12 mouse cellular contexts compared by ENCODE assay signal in the genomic region with DNA sequence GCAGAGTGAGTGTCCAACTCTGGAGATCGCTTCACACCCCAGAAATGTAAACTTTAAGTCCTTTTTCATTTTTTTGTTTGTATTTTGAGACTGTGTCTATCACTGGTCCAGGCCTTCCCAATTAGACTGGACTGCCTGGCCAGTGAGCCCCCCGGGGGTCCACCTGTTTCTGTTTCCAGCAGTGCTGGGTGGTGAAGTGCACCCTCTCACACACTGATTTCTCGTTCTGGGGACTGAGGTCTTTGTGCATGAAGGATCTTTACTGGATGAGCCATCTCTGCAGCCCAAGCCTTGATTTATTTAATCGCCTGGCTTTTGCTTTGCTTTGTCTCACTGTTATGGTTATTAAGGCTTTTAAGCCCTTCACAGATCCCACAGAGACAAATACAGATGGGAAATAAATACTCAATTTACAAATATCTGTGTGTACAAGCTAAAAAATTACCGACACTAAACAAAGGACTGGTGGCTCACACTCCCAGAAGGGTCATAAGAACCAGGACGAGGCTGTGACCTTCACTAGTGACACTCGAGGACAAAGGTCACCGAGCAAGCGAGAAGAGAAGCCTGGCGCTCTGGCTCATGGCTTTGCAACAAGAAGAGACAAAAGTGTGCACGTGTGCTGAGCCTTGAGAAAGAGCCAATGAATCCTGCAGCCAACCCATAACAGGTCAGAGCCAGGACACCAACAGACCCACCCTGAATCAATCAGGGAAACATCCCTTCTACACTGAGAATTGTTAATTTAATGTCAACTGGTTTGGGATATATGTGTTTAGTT.
DNase-seq lines count a peak whose midpoint lies in the region; ATAC-seq and TF ChIP-seq lines count a peak whose summit lies in the region.
"Had no signal": no experiment of that assay in that cellular context is flagged by ENCODE, and none has a peak within 500 bp of the region (broad histone marks: within the 10 kb centered on the region; RNA-seq: fewer than 3 reads in every experiment).

No protein-coding gene starts in this region.

- 0 out of 2 replicates have a peak, but pooled peaks have one; percentile 20 for ATAC-seq in midbrain, embryonic 13.5 days
- ATAC-seq in midbrain, postnatal 0 days (ENCODE audit: low FRiP score): no peak
- no peak for ATAC-seq in intestine, embryonic 16.5 days
- ATAC-seq in stomach, embryonic 16.5 days (ENCODE audit: insufficient read depth, low FRiP score): peak; percentile 35; the same call in 1 of the 2 replicates

- H3K9ac ChIP-seq in midbrain, embryonic 13.5 days (replicated peaks): no peak overlapping the region
- no peak overlapping the region for H3K9ac ChIP-seq in midbrain, postnatal 0 days (replicated peaks; ENCODE audit: low read length, poor library complexity, severe bottlenecking)
- H3K9ac ChIP-seq in intestine, embryonic 16.5 days (ENCODE audit: low read depth, low read length): no peak overlapping the region
- no peak overlapping the region for H3K9ac ChIP-seq in stomach, embryonic 16.5 days (ENCODE audit: low read length)
- H3K9ac ChIP-seq: liver, embryonic 13.5 days had no signal

- 66% methylated on average over 11 of the region's 11 CpGs for WGBS in heart, embryonic 10.5 days
- 44% methylated on average over 11 of the region's 11 CpGs for WGBS in midbrain, embryonic 13.5 days
- 47% methylated on average over 11 of the region's 11 CpGs for WGBS in midbrain, postnatal 0 days
- 48% methylated on average over 11 of the region's 11 CpGs for WGBS in intestine, embryonic 16.5 days
- WGBS in stomach, embryonic 16.5 days: 36% methylated on average over 11 of the region's 11 CpGs

- H3K4me3 ChIP-seq in heart, embryonic 10.5 days: no peak overlapping the region
- H3K4me3 ChIP-seq in midbrain, embryonic 13.5 days (replicated peaks): no peak overlapping the region
- H3K4me3 ChIP-seq in midbrain, postnatal 0 days (ENCODE audit: low read depth, low read length): no peak overlapping the region
- no peak overlapping the region for H3K4me3 ChIP-seq in intestine, embryonic 16.5 days (ENCODE audit: low read length)
- H3K4me3 ChIP-seq in stomach, embryonic 16.5 days (replicated peaks; ENCODE audit: low read length): no peak overlapping the region
- H3K4me3 ChIP-seq: liver, embryonic 13.5 days had no signal

- H3K4me1 ChIP-seq in heart, embryonic 10.5 days: peaks cover 16% of the 10 kb centered on the region
- H3K4me1 ChIP-seq in midbrain, embryonic 13.5 days (replicated peaks): peaks cover 14% of the 10 kb centered on the region; the same call in 1 of the 2 replicates
- H3K4me1 ChIP-seq in midbrain, postnatal 0 days (ENCODE audit: insufficient read depth, low read length): no peaks in the 10 kb centered on the region
- no peaks in the 10 kb centered on the region for H3K4me1 ChIP-seq in intestine, embryonic 16.5 days (ENCODE audit: control insufficient read depth, insufficient read depth, low read length)
- peaks cover 11% of the 10 kb centered on the region; the same call in 1 of the 2 replicates for H3K4me1 ChIP-seq in stomach, embryonic 16.5 days (ENCODE audit: control insufficient read depth, insufficient read depth, low read length)

- TF ChIP-seq CTCF in midbrain, postnatal 0 days (IDR thresholded peaks at IDR 0.05): no peak

- no peaks in the 10 kb centered on the region for H3K9me3 ChIP-seq in heart, embryonic 10.5 days
- peaks cover 9% of the 10 kb centered on the region for H3K9me3 ChIP-seq in midbrain, embryonic 13.5 days
- no peaks in the 10 kb centered on the region for H3K9me3 ChIP-seq in midbrain, postnatal 0 days (ENCODE audit: low read length)
- peaks cover 5% of the 10 kb centered on the region; the same call in 1 of the 2 replicates for H3K9me3 ChIP-seq in intestine, embryonic 16.5 days (ENCODE audit: control insufficient read depth, low read length)
- peaks cover 5% of the 10 kb centered on the region for H3K9me3 ChIP-seq in stomach, embryonic 16.5 days (replicated peaks; ENCODE audit: control insufficient read depth, low read length)

- no peak for DNase-seq in heart, embryonic 10.5 days (ENCODE audit: low spot score)
- DNase-seq in heart, adult 9 months (ENCODE audit: low spot score in 2 of 2): no peak
- no peak for DNase-seq in midbrain, postnatal 0 days (ENCODE audit: low spot score)
- no peak for DNase-seq in gastrocnemius, postnatal 10 days
- DNase-seq in cerebellum, postnatal 36 days: no peak
- DNase-seq: cerebellum, adult 11-12 months; heart, adult 18-20 months; liver, embryonic 13.5 days had no signal

- H3K36me3 ChIP-seq in heart, embryonic 10.5 days: no peaks in the 10 kb centered on the region
- H3K36me3 ChIP-seq in midbrain, embryonic 13.5 days: 0 out of 2 replicates have a peak, but pooled peaks cover 4% of the 10 kb centered on the region
- H3K36me3 ChIP-seq in midbrain, postnatal 0 days (ENCODE audit: insufficient read depth, low read length): no peaks in the 10 kb centered on the region
- H3K36me3 ChIP-seq in intestine, embryonic 16.5 days (ENCODE audit: control insufficient read depth, insufficient read depth, low read length): no peaks in the 10 kb centered on the region
- no peaks in the 10 kb centered on the region; the same call in 1 of the 2 replicates for H3K36me3 ChIP-seq in stomach, embryonic 16.5 days (ENCODE audit: control insufficient read depth, insufficient read depth, low read length)
- H3K36me3 ChIP-seq: liver, embryonic 13.5 days had no signal

- H3K27me3 ChIP-seq in heart, embryonic 10.5 days (ENCODE audit: insufficient read depth, poor library complexity, severe bottlenecking): no peaks in the 10 kb centered on the region
- H3K27me3 ChIP-seq in midbrain, embryonic 13.5 days: no peaks in the 10 kb centered on the region
- no peaks in the 10 kb centered on the region for H3K27me3 ChIP-seq in midbrain, postnatal 0 days (ENCODE audit: insufficient read depth, low read length)
- no peaks in the 10 kb centered on the region for H3K27me3 ChIP-seq in intestine, embryonic 16.5 days (replicated peaks; ENCODE audit: control insufficient read depth, insufficient read depth, low read length)
- H3K27me3 ChIP-seq in stomach, embryonic 16.5 days (ENCODE audit: control insufficient read depth, insufficient read depth, low read length): no peaks in the 10 kb centered on the region
- H3K27me3 ChIP-seq: liver, embryonic 13.5 days had no signal

- H3K27ac ChIP-seq in heart, embryonic 10.5 days: peak overlapping the region; percentile 52
- H3K27ac ChIP-seq in midbrain, embryonic 13.5 days: peak overlapping the region; percentile 1; the same call in 1 of the 2 replicates
- no peak overlapping the region for H3K27ac ChIP-seq in midbrain, postnatal 0 days (ENCODE audit: low read depth, low read length)
- H3K27ac ChIP-seq in intestine, embryonic 16.5 days (ENCODE audit: low read length): peak overlapping the region; percentile 46; the same call in 1 of the 2 replicates
- H3K27ac ChIP-seq in stomach, embryonic 16.5 days (ENCODE audit: low read length): peak overlapping the region; percentile 53
- H3K27ac ChIP-seq: liver, embryonic 13.5 days; macrophage had no signal

- no peak overlapping the region for H3K4me2 ChIP-seq in midbrain, embryonic 13.5 days (replicated peaks)
- H3K4me2 ChIP-seq in midbrain, postnatal 0 days (ENCODE audit: low read depth, low read length, poor library complexity, severe bottlenecking): no peak overlapping the region
- H3K4me2 ChIP-seq in intestine, embryonic 16.5 days (ENCODE audit: low read depth, low read length): no peak overlapping the region
- H3K4me2 ChIP-seq in stomach, embryonic 16.5 days (ENCODE audit: low read depth, low read length): no peak overlapping the region
- H3K4me2 ChIP-seq: liver, embryonic 13.5 days had no signal

Comparison
In these comparisons a context has a peak if more than half of its experiments do, and no peak if none do; other contexts are left out.
1. ATAC-seq: peak in midbrain, embryonic 13.5 days (single experiment) and stomach, embryonic 16.5 days (single experiment); none in midbrain, postnatal 0 days (single experiment) and intestine, embryonic 16.5 days (single experiment).